Mouse (Mus musculus) hindbrain, embryonic 10.5 days (tissue): ENCODE measurements at regions not wholly inside any gene's neighbourhood (a gene's known extent, or its start where the extent isn't known, plus 50 kb on each side); places are given as distances from the start of the nearest gene placed in this dataset.

Experiments
- DNase-seq: peaks from one replicate; pipeline ENCODE4 v3.0.0-alpha.2; 2017; ENCODE audit warnings: low spot score
- H3K27ac ChIP-seq: fragments of 300-500 bp; sonication (generic); 2 replicates; pipeline ENCODE4 v1.5.1; 2016; ENCODE audit warnings: mild to moderate bottlenecking, moderate library complexity
- H3K27me3 ChIP-seq: fragments of 300-500 bp; sonication (generic); 2 replicates; pipeline ENCODE4 v1.6.1; 2016; ENCODE audit warnings: mild to moderate bottlenecking; ENCODE audit not compliant: poor library complexity, insufficient read depth, severe bottlenecking
- H3K36me3 ChIP-seq: fragments of 300-500 bp; sonication (generic); 2 replicates; pipeline ENCODE4 v1.6.1; 2016; ENCODE audit warnings: mild to moderate bottlenecking, moderate library complexity
- H3K4me1 ChIP-seq: fragments of 300-500 bp; sonication (generic); replicated peaks from 2 replicates; pipeline ENCODE4 v1.6.1; 2016; ENCODE audit warnings: mild to moderate bottlenecking
- H3K4me3 ChIP-seq: fragments of 300-500 bp; sonication (generic); 2 replicates; pipeline ENCODE4 v1.5.1; 2016; ENCODE audit warnings: mild to moderate bottlenecking, moderate library complexity
- H3K9me3 ChIP-seq: fragments of 300-500 bp; sonication (generic); 2 replicates; pipeline ENCODE4 v1.6.1; 2016; ENCODE audit warnings: mild to moderate bottlenecking, moderate library complexity
- WGBS: fragments of 180-500 bp; shearing (Covaris S2); methylation state at CpG from one replicate; pipeline ENCODE4 v1.1.7; 2016; 5-methylcytosine and 5-hydroxymethylcytosine counted together

GRCm38 (mm10) chr12:39920466-39920913 lies 117.3 kb downstream of the Arl4a start:
- no peaks in the 10 kb centered on the region for H3K9me3 ChIP-seq
- no peak overlapping the region for H3K27ac ChIP-seq
- no peaks in the 10 kb centered on the region for H3K36me3 ChIP-seq
- H3K4me3 ChIP-seq: no peak overlapping the region
- H3K27me3 ChIP-seq: no peaks in the 10 kb centered on the region
- DNase-seq: peak; percentile 21
- H3K4me1 ChIP-seq: peaks cover 13% of the 10 kb centered on the region
- WGBS: 20% methylated on average over 8 of the region's 8 CpGs

DNA sequence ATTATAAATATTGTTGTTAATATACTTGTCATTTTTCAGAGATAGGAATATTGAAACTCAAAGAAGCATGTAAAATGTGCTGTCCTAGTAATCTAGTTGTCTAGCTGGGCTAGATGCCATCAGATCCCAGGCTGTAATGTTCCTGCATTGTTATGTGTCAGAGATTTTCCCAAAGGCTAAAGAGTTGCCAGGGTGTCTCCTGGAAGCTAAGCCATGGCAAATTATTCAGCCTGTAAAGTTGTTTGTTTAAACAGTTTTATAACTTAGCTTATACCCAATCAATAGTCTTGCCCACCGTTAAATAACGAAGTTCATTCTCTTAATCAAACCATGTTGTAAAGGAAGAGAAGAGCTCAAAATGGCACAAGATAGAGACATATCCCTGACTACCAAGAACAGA lies 117.9 kb downstream of the Arl4a start:
- Histone ChIP-seq H3K9me3 (no peaks in the 10 kb centered on the region), H3K36me3 (no peaks in the 10 kb centered on the region), H3K4me1 (peaks cover 13% of the 10 kb centered on the region), H3K4me3 (no peak overlapping the region), H3K27me3 (no peaks in the 10 kb centered on the region), H3K27ac (no peak overlapping the region)
- 89% methylated on average over 2 of the region's 2 CpGs for WGBS
- DNase-seq: no peak

- no peak for DNase-seq
- no peak overlapping the region for H3K27ac ChIP-seq
- 50% methylated on average over 5 of the region's 5 CpGs for WGBS
Measured at GRCm38 (mm10) chr12:39888493-39888892, 149.3 kb downstream of the Arl4a start.

GRCm38 (mm10) chr12:39885366-39885765 lies 152.5 kb downstream of the Arl4a start:
- no peaks in the 10 kb centered on the region for H3K36me3 ChIP-seq
- no peak overlapping the region for H3K4me3 ChIP-seq
- no peak overlapping the region for H3K27ac ChIP-seq
- H3K27me3 ChIP-seq: no peaks in the 10 kb centered on the region
- H3K9me3 ChIP-seq: no peaks in the 10 kb centered on the region
- WGBS: 75% methylated on average over 3 of the region's 3 CpGs
- DNase-seq: no peak
- H3K4me1 ChIP-seq: peaks cover 3% of the 10 kb centered on the region; the same call in 1 of the 2 replicates

More at GRCm38 (mm10) chr12:39888493-39888892, 149.3 kb downstream of the Arl4a start:
- no peaks in the 10 kb centered on the region for H3K36me3 ChIP-seq
- no peaks in the 10 kb centered on the region for H3K27me3 ChIP-seq
- no peaks in the 10 kb centered on the region for H3K9me3 ChIP-seq
- H3K4me3 ChIP-seq: no peak overlapping the region
- peaks cover 3% of the 10 kb centered on the region; the same call in 1 of the 2 replicates for H3K4me1 ChIP-seq

GRCm38 (mm10) chr12:39880309-39880708 lies 157.5 kb downstream of the Arl4a start:
- Histone ChIP-seq H3K27me3 (no peaks in the 10 kb centered on the region), H3K4me3 (no peak overlapping the region), H3K36me3 (no peaks in the 10 kb centered on the region), H3K9me3 (no peaks in the 10 kb centered on the region), H3K4me1 (no peaks in the 10 kb centered on the region), H3K27ac (no peak overlapping the region)
- DNase-seq: no peak
- WGBS: 77% methylated on average over 1 of the region's 1 CpGs

- Histone ChIP-seq H3K4me1 (no peaks in the 10 kb centered on the region), H3K9me3 (no peaks in the 10 kb centered on the region), H3K27me3 (no peaks in the 10 kb centered on the region), H3K36me3 (no peaks in the 10 kb centered on the region), H3K4me3 (no peak overlapping the region), H3K27ac (no peak overlapping the region)
- no peak for DNase-seq
- 93% methylated on average over 6 of the region's 6 CpGs for WGBS
Measured at GRCm38 (mm10) chr12:39873917-39874316, 163.9 kb downstream of the Arl4a start.

DNA sequence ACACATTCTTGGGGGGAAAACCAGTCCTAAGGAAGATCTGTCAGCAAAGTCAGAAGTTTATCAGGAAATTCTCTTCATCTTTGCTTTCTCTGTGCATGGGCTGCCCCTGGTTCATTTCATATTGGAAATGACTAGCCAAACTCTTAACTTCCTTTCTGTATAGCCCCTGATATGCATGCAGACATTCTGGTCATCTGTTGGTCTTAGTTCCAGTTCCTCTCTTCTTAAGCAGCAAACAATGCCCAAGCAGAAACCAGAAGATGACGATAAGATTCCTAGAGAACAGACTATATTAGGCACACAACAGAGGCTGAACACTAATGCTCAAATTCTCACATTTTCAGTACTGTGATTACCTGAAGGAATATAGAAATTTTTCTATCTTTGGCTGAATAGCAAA lies 176.0 kb downstream of the Arl4a start:
- WGBS: 88% methylated on average over 1 of the region's 1 CpGs

GRCm38 (mm10) chr12:39851610-39852009 lies 186.2 kb downstream of the Arl4a start:
- Histone ChIP-seq H3K27ac (no peak overlapping the region), H3K27me3 (no peaks in the 10 kb centered on the region), H3K9me3 (no peaks in the 10 kb centered on the region), H3K4me1 (no peaks in the 10 kb centered on the region), H3K36me3 (no peaks in the 10 kb centered on the region), H3K4me3 (no peak overlapping the region)
- DNase-seq: no peak
- 91% methylated on average over 6 of the region's 6 CpGs for WGBS

More for the DNA sequence above, 176.0 kb downstream of the Arl4a start:
- H3K27ac ChIP-seq: no peak overlapping the region
- H3K9me3 ChIP-seq: no peaks in the 10 kb centered on the region
- no peaks in the 10 kb centered on the region for H3K27me3 ChIP-seq
- H3K36me3 ChIP-seq: no peaks in the 10 kb centered on the region
- H3K4me1 ChIP-seq: no peaks in the 10 kb centered on the region
- no peak for DNase-seq
- H3K4me3 ChIP-seq: no peak overlapping the region

DNA sequence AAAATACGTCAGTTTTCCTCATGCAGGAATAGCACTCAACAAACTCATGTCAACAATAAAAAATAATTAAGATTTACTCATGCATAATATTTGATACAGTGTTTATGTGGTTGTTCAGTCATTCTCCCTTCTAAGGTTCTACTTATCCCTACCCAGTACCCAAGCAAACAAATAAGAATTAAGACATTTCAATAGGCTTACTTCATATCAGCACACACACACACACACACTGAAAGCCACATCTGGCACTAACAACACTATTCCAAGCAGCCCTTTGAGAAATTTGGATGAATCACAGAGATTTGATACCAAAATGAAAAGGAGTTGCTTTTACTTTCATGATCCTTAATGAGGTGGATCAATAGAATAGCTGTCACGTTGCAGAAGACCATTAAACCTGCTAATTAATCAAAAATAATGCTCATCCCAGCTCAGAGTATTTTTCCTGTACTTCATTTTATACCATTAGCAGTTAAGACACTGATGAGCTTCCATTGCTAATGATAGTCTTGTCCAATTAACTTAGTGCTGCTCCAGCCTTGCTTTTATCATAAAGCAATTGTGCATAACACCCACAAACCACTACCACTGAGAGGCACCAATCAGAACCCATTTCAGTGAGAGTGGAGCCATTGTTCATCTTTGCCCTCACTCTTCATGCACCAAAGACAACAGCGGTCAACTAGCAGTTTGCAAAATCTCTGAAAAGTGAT lies 188.3 kb downstream of the Arl4a start:
- no peaks in the 10 kb centered on the region for H3K27me3 ChIP-seq
- no peak for DNase-seq
- H3K36me3 ChIP-seq: no peaks in the 10 kb centered on the region
- H3K9me3 ChIP-seq: no peaks in the 10 kb centered on the region
- 82% methylated on average over 3 of the region's 3 CpGs for WGBS
- no peak overlapping the region for H3K4me3 ChIP-seq
- no peak overlapping the region for H3K27ac ChIP-seq
- no peaks in the 10 kb centered on the region for H3K4me1 ChIP-seq

- 90% methylated on average over 2 of the region's 2 CpGs for WGBS
- Histone ChIP-seq H3K27ac (no peak overlapping the region), H3K27me3 (no peaks in the 10 kb centered on the region), H3K4me3 (no peak overlapping the region), H3K36me3 (no peaks in the 10 kb centered on the region), H3K4me1 (no peaks in the 10 kb centered on the region), H3K9me3 (no peaks in the 10 kb centered on the region)
- DNase-seq: no peak
Measured at GRCm38 (mm10) chr12:39840615-39841014, 197.2 kb downstream of the Arl4a start.

- H3K9me3 ChIP-seq: no peaks in the 10 kb centered on the region
- H3K27me3 ChIP-seq: no peaks in the 10 kb centered on the region
- WGBS: 90% methylated on average over 1 of the region's 1 CpGs
- no peak for DNase-seq
- no peaks in the 10 kb centered on the region for H3K4me1 ChIP-seq
- H3K4me3 ChIP-seq: no peak overlapping the region
- no peak overlapping the region for H3K27ac ChIP-seq
- no peaks in the 10 kb centered on the region for H3K36me3 ChIP-seq
Measured at GRCm38 (mm10) chr12:39840179-39840578, 197.6 kb downstream of the Arl4a start.

GRCm38 (mm10) chr12:39831079-39831478 lies 206.7 kb downstream of the Arl4a start:
- WGBS: 82% methylated on average over 7 of the region's 7 CpGs
- Histone ChIP-seq H3K27ac (no peak overlapping the region), H3K9me3 (no peaks in the 10 kb centered on the region), H3K36me3 (no peaks in the 10 kb centered on the region), H3K4me1 (no peaks in the 10 kb centered on the region), H3K4me3 (no peak overlapping the region), H3K27me3 (no peaks in the 10 kb centered on the region)
- DNase-seq: no peak

GRCm38 (mm10) chr12:39830530-39830929 lies 207.3 kb downstream of the Arl4a start:
- H3K36me3 ChIP-seq: no peaks in the 10 kb centered on the region
- 94% methylated on average over 4 of the region's 4 CpGs for WGBS
- no peak for DNase-seq
- no peaks in the 10 kb centered on the region for H3K4me1 ChIP-seq
- no peaks in the 10 kb centered on the region for H3K27me3 ChIP-seq
- no peaks in the 10 kb centered on the region for H3K9me3 ChIP-seq
- H3K4me3 ChIP-seq: no peak overlapping the region
- H3K27ac ChIP-seq: no peak overlapping the region

DNA sequence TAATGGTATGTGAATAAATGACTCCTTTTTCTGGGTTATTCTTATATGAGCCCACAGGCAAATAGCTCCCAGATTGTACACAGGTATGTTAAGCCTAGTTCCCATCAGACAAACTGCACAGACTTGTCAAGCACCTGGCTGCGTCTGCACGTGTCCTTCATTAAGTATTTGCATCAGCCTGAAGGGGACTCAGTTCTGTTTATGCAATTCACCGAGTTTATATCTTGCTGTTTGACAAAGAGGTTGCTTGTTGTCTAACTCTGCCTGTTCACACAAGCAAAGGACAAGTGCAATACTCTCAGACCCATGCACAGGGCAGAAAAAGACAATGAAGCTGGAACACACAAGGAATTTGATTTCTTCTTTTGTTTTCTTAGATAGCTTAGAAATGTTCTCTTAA lies 215.2 kb downstream of the Arl4a start:
- WGBS: 83% methylated on average over 3 of the region's 3 CpGs
- no peak for DNase-seq
- no peaks in the 10 kb centered on the region for H3K27me3 ChIP-seq
- H3K4me1 ChIP-seq: no peaks in the 10 kb centered on the region
- no peaks in the 10 kb centered on the region for H3K9me3 ChIP-seq
- no peak overlapping the region for H3K4me3 ChIP-seq
- no peaks in the 10 kb centered on the region for H3K36me3 ChIP-seq
- H3K27ac ChIP-seq: no peak overlapping the region
